Mouse (Mus musculus): ENCODE data around the gene Prkca. TPM values are rescaled to one million over a fixed set of nuclear protein-coding genes. Genes with fewer than 3 reads are reported as not detected.

Prkca gene
- total and polyA plus RNA-seq, 3 experiments = 15.3 to 30.9 (median 19.9) TPM

GRCm38 (mm10) chr11:108212638-108213037 lies 131.1 kb downstream of the Prkca start:
- Histone ChIP-seq H3K4me3 (ENCODE audit: control insufficient read depth in 1 of 2, insufficient read depth in 1 of 2, low read depth in 2 of 2, low read length in 2 of 2) (no peak overlapping the region), H3K27me3 (ENCODE audit: control insufficient read depth in 1 of 2, insufficient read depth in 2 of 2, low read length in 2 of 2) (no peaks in the 10 kb centered on the region), H3K9me3 (replicated peaks; ENCODE audit: insufficient read depth, low read length) (no peaks in the 10 kb centered on the region), H3K36me3 (ENCODE audit: control insufficient read depth in 1 of 2, insufficient read depth in 2 of 2, low read length in 2 of 2) (peaks cover 0 to 2% of the 10 kb centered on the region in 2 experiments; a peak in 1 of 4 replicates), H3K27ac (ENCODE audit: control insufficient read depth, low read depth, low read length) (no peak overlapping the region), H3K9ac (ENCODE audit: control insufficient read depth, low read depth, low read length, poor library complexity, severe bottlenecking) (no peak overlapping the region), H3K79me2 (ENCODE audit: control insufficient read depth, insufficient read depth, low read length, poor library complexity) (no peaks in the 10 kb centered on the region), H3K4me1 (ENCODE audit: control insufficient read depth in 1 of 2, insufficient read depth in 2 of 2, low read length in 2 of 2) (0 out of 4 replicates have a peak, but pooled peaks cover 0 to 2% of the 10 kb centered on the region in 2 experiments)
- TF ChIP-seq MEF2A (IDR thresholded peaks at IDR 0.05; ENCODE audit: extremely low read depth, insufficient replicate concordance, low read depth, low read length, poor library complexity, severe bottlenecking) (no peak), KAT2A (conservative IDR thresholded peaks at IDR 0.05; ENCODE audit: low read depth, low read length) (no peak), RCOR1 (IDR thresholded peaks at IDR 0.05; ENCODE audit: low read depth, low read length) (no peak), SMC3 (IDR thresholded peaks at IDR 0.05; ENCODE audit: low read depth, low read length) (peak; percentile 63), MXI1 (IDR thresholded peaks at IDR 0.05; ENCODE audit: low read depth, low read length) (no peak), ZC3H11A (IDR thresholded peaks at IDR 0.05; ENCODE audit: low read depth, low read length) (peak; percentile 60), TCF12 (IDR thresholded peaks at IDR 0.05; ENCODE audit: low read depth, low read length) (no peak), MAFK (IDR thresholded peaks at IDR 0.05; ENCODE audit: borderline replicate concordance, low read depth, low read length) (no peak), RAD21 (IDR thresholded peaks at IDR 0.05; ENCODE audit: low read depth, low read length) (peak; percentile 57), CHD2 (IDR thresholded peaks at IDR 0.05; ENCODE audit: low read length) (no peak), POLR2AphosphoS2 (IDR thresholded peaks at IDR 0.05; ENCODE audit: low read length) (no peak), MYC (IDR thresholded peaks at IDR 0.05; ENCODE audit: low read depth, low read length) (no peak), NELFE (IDR thresholded peaks at IDR 0.05; ENCODE audit: low read depth, low read length) (no peak), TAL1 (IDR thresholded peaks at IDR 0.05; ENCODE audit: low read length) (no peak), POLR2A (IDR thresholded peaks at IDR 0.05; ENCODE audit: control insufficient read depth in 1 of 2, insufficient read depth in 1 of 2, low read depth in 1 of 2, low read length in 2 of 2, poor library complexity in 1 of 2) (no peak), POLR2AphosphoS5 (IDR thresholded peaks at IDR 0.05; ENCODE audit: borderline replicate concordance, low read depth, low read length) (no peak), NRF1 (IDR thresholded peaks at IDR 0.05; ENCODE audit: insufficient read depth, low read depth, low read length, poor library complexity, severe bottlenecking) (no peak), USF2 (IDR thresholded peaks at IDR 0.05; ENCODE audit: borderline replicate concordance in 1 of 2, insufficient read depth in 1 of 2, low read depth in 1 of 2, low read length in 2 of 2) (no peak), ZNF384 (IDR thresholded peaks at IDR 0.05; ENCODE audit: low read depth, low read length) (no peak), ZMIZ1 (IDR thresholded peaks at IDR 0.05; ENCODE audit: low read depth, low read length) (no peak), CTCF (IDR thresholded peaks at IDR 0.05 in 2 of 3, conservative IDR thresholded peaks at IDR 0.05 in 1 of 3; ENCODE audit: control insufficient read depth in 1 of 3, insufficient read depth in 1 of 3, low read depth in 2 of 3, low read length in 3 of 3, poor library complexity in 1 of 3, severe bottlenecking in 1 of 3) (peak; percentile 44 to 53 (median 50)), USF1 (IDR thresholded peaks at IDR 0.05; ENCODE audit: low read depth, low read length) (0 out of 2 replicates have a peak, but pooled peaks have one; percentile 38), MYB (IDR thresholded peaks at IDR 0.05; ENCODE audit: low read depth, low read length) (no peak)
- peak; percentile 28 for DNase-seq (ENCODE audit: low read depth, low spot score)

Data from MEL (cell line).